Mouse (Mus musculus): Measurements from ENCODE around the gene Kcnk13.

The Kcnk13 gene

DNA sequence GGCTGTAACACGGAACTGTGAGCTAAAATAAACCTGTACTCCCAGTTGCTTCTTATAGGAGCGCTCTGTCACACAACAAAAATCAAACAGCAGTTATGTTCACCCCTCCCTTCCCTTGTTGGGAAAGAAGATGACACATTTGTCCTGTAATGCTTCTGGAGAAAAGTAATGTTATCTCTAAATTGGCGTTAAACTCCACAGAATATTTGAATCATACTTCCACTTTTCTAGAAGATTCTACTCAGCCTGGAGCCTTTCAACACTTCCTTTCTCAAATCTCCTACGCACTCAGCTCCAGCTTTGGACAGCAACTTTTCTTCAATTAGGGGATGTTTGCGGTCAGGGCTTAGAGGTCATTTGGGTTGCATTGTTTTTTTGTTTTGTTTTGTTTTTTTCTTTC is 125.0 kb downstream of the Kcnk13 start:
- DNase-seq (ENCODE audit: low spot score) = no peak

DNA sequence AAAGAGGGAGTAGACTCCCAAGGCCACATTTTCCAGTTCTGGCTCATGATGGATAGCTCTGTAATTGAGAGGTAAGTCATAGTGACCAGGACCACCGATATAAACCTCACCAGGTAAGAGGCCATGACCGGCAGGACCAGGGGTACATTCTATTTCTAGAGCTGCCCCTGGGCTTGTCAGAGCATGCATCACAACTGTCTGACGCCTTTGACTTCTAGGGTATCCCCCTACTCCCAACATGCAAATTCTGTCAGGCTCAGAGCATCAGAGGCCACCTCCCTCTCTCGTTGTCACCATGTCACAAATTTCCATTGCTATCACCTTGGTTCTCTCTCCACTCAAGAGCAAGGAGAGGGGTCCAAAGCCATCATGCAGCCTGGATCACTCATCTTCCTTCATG is 126.5 kb downstream of the Kcnk13 start:
- no peak for DNase-seq (ENCODE audit: low spot score)

DNA sequence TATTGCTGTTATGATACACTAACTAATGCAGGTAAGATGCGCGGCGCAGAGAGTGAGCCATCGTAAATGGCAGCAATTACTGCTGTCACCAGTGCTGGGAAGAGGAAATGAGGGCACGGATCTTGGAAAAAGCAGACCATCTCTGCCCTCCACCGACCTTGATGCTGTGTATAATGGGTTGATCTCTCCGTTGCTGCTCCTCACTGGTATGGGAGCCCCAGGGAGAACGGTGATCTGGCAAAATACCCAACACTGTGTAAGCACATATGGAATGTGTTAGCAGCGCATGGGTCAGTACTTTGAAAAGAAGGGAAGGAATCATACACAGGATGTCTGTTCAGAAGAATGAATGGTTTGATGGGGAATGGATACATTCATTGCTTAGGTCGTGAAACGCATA is 128.7 kb downstream of the Kcnk13 start:
- no peak for DNase-seq (ENCODE audit: low spot score)

DNA sequence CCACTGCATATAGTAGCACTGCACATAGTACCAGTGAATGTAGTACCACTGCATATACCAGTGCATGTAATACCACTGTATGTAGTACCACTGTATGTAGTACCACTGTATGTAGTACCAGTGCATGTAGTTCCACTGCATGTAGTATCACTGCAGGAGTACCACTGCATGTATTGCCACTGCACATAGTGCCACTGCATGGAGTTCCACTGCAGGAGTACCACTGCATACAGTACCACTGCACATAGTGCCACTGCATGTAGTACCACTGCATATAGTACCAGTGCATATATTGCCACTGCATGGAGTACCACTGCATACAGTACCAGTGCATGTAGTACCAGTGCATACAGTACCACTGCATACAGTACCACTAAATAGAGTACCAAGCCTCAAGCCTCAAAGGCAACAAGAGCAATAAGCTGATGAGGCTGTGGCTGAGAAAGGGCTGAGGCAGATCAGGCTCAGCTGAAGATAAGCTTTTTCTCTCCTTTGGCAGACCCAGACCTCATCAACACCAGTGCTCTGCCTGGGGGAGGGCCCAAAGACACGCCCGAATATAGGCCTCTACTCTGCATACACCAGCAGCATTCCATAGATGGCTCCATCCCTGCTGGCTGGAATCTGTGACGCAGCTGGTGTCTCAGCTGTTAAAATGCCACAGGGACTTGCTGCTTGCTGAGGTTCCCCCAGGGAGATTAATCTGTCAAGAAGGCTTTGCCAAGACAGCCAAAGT is 135.8 kb downstream of the Kcnk13 start:
- no peak for DNase-seq (ENCODE audit: low spot score)

DNA sequence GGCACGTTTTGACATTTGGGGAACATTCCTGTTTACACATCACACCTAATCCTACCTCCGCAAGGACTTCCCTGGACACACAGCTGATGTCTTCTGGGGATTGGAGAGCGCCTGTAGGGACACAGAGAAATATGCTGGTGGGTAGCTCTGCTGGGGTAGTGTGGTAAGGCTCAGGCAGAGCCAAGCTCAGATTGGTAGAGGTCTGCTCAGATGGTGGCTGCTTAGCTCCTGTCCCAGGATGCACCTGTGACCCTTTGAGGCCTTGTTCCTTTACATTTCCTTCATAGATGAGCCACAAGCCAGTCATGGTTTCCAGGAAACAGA is 136.4 kb downstream of the Kcnk13 start:
- no peak for DNase-seq (ENCODE audit: low spot score)

DNA sequence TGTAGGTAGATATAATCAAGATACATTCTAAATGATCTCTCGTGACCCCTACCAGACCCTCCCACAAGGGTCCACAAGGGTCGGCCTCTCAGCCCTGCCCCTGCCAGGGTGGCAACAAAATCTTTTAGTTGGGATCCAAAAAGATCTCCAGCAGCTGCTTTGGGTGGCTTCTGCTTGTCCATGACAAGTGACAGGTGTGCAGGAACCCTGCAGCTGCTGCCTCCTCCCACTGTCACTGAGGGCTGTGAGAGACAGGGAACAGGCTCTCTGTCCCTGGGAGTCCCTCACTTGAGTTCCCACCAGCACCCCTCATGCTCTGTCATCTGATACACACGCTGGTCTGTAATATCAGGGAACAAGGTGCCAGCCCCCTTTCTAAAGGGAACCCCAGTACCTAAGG is 137.4 kb downstream of the Kcnk13 start:
- no peak for DNase-seq (ENCODE audit: low spot score)

DNA sequence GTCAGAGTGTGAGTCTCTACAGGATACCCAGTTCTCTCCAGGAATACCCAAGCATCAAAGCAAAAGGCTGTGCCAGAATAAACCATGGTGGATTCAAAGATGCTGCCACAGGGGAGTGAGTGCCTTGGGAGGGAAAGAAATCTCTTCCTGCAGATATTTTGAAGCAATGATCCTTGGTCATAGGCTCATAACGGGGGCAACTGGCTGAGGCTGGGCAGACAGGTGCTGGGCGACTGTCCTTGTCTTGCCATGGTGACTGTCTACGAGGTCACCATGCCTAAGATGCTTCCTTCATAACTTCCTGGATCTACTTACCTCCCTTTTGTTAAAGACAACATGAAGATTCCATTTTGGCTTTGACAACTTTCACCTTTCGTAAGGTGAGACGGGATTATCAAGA is 140.2 kb downstream of the Kcnk13 start:
- DNase-seq (ENCODE audit: low spot score) = no peak

DNA sequence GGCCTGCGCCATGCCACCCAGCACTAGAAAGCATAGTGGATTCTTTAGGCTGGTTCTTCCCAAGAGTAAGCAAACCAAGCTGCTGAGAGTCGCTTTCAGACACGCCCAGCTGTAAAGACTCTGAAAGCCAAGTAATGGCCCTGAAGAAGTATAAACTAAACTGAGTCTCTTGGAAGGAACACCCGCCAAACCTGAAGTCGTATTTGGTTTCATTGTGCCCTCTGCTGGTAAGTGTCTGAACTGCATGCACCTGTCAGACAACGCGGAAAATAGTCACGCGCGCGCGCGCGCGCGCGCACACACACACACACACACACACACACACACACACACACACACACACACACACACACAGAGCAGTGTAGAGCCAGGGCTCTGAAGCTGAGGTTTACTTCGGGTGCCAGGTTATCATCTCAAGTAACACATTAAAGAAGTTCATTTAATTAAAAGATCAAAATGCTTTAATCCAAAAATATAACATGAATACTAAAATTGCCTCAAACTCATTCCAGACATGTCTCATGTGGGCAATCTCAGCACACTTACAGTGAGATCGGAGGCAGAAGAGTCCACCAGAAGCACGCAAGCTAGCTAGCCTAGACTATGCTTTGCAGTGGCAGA is 142.1 kb downstream of the Kcnk13 start:
- peak; percentile 90 for DNase-seq (ENCODE audit: low spot score)

DNA sequence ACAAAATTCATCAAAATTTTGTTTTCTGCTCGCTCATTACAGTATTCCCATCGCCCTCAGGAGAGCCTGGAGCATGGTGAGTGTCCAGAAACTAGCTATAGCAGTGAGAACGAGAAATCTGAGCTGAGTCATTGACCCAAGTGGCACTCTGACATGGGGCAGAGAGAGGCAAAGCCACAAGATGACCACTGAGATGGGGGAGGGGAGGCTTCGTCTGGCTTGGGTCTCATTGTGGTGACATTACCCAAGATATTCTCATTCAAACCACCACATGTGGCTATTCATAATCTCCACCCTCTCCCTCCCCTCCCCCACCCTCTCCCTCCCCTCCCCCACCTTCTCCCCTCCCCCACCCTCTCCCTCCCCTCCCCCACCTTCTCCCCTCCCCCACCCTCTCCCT is 143.1 kb downstream of the Kcnk13 start:
- DNase-seq (ENCODE audit: low spot score) = no peak

DNA sequence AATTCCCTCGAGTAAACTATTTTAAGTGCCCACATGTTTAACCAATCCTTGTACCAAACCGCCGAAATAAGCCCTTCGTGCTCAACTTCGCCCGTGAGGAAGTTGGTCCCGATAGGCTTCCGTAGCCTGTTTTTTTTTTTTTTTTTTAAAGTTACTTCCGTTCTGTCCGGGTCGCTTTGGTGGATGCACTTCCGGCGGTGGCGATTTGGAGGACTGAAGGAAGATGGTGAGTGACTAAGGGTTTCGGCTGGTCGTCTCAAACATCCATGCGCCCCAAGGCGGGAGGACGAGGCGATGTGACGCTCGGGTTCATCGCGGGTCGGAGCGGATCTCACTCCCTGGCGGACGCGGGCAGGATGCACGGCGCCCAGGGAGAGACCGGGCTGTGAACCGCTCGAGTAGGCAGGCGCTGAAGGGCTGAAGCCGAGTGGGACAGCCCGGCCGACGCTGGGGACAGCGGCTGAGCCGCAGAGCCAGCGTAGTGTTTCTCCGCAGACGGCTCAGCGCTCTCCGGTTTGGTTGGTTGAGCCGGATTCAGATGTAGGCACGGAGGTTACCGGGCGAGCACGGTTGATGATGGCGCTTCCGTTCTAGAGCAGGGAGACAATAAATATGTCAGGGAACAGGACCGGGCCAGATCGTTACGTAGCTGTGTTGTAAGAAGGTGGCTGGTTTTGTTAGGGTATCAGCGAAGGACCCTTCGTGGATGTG is 145.8 kb downstream of the Kcnk13 start, which contains the start of gene Psmc1:
Gene Psmc1 (plus strand): TSS at position 169 of the 711 bp plus-strand sequence.
- peak; percentile 80 for DNase-seq (ENCODE audit: low spot score)

Measured in testis, postnatal 10 days (tissue).